Mouse (Mus musculus) liver, embryonic 15.5 days (tissue): ENCODE measurements at regions not wholly inside any gene's neighbourhood (a gene's known extent, or its start where the extent isn't known, plus 50 kb on each side); places are given as distances from the start of the nearest gene placed in this dataset.

Source experiments
- ATAC-seq: fragments of 200-750 bp; cut with Nextera tagmentation; 2 replicates; pipeline ENCODE4 v1.8.0; 2017; ENCODE audit warnings: moderate number of reproducible peaks, mild to moderate bottlenecking, moderate library complexity; ENCODE audit not compliant: insufficient read depth
- H3K27ac ChIP-seq: fragments of 300-500 bp; sonication (generic); replicated peaks from 2 replicates; pipeline ENCODE4 v1.5.1; 2015; ENCODE audit warnings: mild to moderate bottlenecking, inconsistent platforms
- H3K27me3 ChIP-seq: fragments of 300-500 bp; sonication (generic); 2 replicates; pipeline ENCODE4 v1.6.1; 2015; ENCODE audit warnings: mild to moderate bottlenecking, inconsistent platforms
- H3K36me3 ChIP-seq: fragments of 300-500 bp; sonication (generic); replicated peaks from 2 replicates; pipeline ENCODE4 v1.6.1; 2015; ENCODE audit warnings: moderate library complexity, mild to moderate bottlenecking, inconsistent platforms
- H3K4me1 ChIP-seq: fragments of 300-500 bp; sonication (generic); replicated peaks from 2 replicates; pipeline ENCODE4 v1.6.1; 2015; ENCODE audit warnings: inconsistent platforms
- H3K4me2 ChIP-seq: fragments of 300-500 bp; sonication (generic); 2 replicates; pipeline ENCODE4 v1.6.1; 2015; ENCODE audit warnings: moderate library complexity, mild to moderate bottlenecking, inconsistent platforms
- H3K4me3 ChIP-seq: fragments of 300-500 bp; sonication (generic); replicated peaks from 2 replicates; pipeline ENCODE4 v1.5.1; 2015; ENCODE audit warnings: mild to moderate bottlenecking, inconsistent platforms
- H3K9ac ChIP-seq: fragments of 300-500 bp; sonication (generic); 2 replicates; pipeline ENCODE4 v1.6.1; 2015; ENCODE audit warnings: moderate library complexity, mild to moderate bottlenecking, inconsistent platforms
- H3K9me3 ChIP-seq: fragments of 300-500 bp; sonication (generic); replicated peaks from 2 replicates; pipeline ENCODE4 v1.6.1; 2016; ENCODE audit warnings: inconsistent platforms
- WGBS: fragments of 180-500 bp; shearing (Covaris S2); methylation state at CpG from one replicate; pipeline ENCODE4 v1.1.7; 2015; ENCODE audit warnings: mixed read lengths; ENCODE audit not compliant: insufficient replicate concordance; 5-methylcytosine and 5-hydroxymethylcytosine counted together

- no peak overlapping the region for H3K27ac ChIP-seq
- no peaks in the 10 kb centered on the region for H3K4me1 ChIP-seq
- no peaks in the 10 kb centered on the region for H3K27me3 ChIP-seq
- no peak for ATAC-seq
- WGBS = 51% methylated on average over 1 of the region's 1 CpGs
- no peak overlapping the region for H3K4me2 ChIP-seq
- no peaks in the 10 kb centered on the region for H3K36me3 ChIP-seq
- no peak overlapping the region for H3K9ac ChIP-seq
- no peaks in the 10 kb centered on the region for H3K9me3 ChIP-seq
- no peak overlapping the region for H3K4me3 ChIP-seq
Observed at GRCm38 (mm10) chr8:17782650-17783049, 1195.4 kb downstream of the Defb40 start.

- no peaks in the 10 kb centered on the region for H3K9me3 ChIP-seq
- no peak for ATAC-seq
- H3K27me3 ChIP-seq = no peaks in the 10 kb centered on the region
Observed at GRCm38 (mm10) chr8:17781559-17782283, 1196.3 kb downstream of the Defb40 start.

GRCm38 (mm10) chr8:17775411-17775810, 1202.6 kb downstream of the Defb40 start:
- WGBS = 44% methylated on average over 3 of the region's 3 CpGs
- ATAC-seq = no peak
- no peaks in the 10 kb centered on the region for H3K36me3 ChIP-seq
- H3K4me3 ChIP-seq = no peak overlapping the region
- H3K9ac ChIP-seq = no peak overlapping the region
- no peaks in the 10 kb centered on the region for H3K9me3 ChIP-seq
- no peak overlapping the region for H3K27ac ChIP-seq
- H3K4me1 ChIP-seq = no peaks in the 10 kb centered on the region
- H3K4me2 ChIP-seq = no peak overlapping the region
- H3K27me3 ChIP-seq = no peaks in the 10 kb centered on the region

More at GRCm38 (mm10) chr8:17781559-17782283, 1196.3 kb downstream of the Defb40 start:
- Histone ChIP-seq H3K27ac (no peak overlapping the region), H3K4me1 (no peaks in the 10 kb centered on the region), H3K9ac (no peak overlapping the region), H3K36me3 (no peaks in the 10 kb centered on the region), H3K4me3 (no peak overlapping the region), H3K4me2 (no peak overlapping the region)
- WGBS = 62% methylated on average over 2 of the region's 2 CpGs

GRCm38 (mm10) chr8:17773311-17773710, 1204.7 kb downstream of the Defb40 start:
- Histone ChIP-seq H3K9me3 (no peaks in the 10 kb centered on the region), H3K4me3 (no peak overlapping the region), H3K36me3 (no peaks in the 10 kb centered on the region), H3K9ac (no peak overlapping the region), H3K27me3 (no peaks in the 10 kb centered on the region), H3K4me1 (no peaks in the 10 kb centered on the region), H3K4me2 (no peak overlapping the region), H3K27ac (no peak overlapping the region)
- ATAC-seq = no peak
- WGBS = 76% methylated on average over 1 of the region's 1 CpGs

GRCm38 (mm10) chr8:17767441-17768007, 1210.5 kb downstream of the Defb40 start:
- no peaks in the 10 kb centered on the region for H3K36me3 ChIP-seq
- H3K27ac ChIP-seq = peak overlapping the region; percentile 43; the same call in 1 of the 2 replicates
- H3K9ac ChIP-seq = no peak overlapping the region
- peak; percentile 89 for ATAC-seq
- H3K4me1 ChIP-seq = no peaks in the 10 kb centered on the region
- 62% methylated on average over 5 of the region's 5 CpGs for WGBS
- no peak overlapping the region for H3K4me3 ChIP-seq
- H3K4me2 ChIP-seq = no peak overlapping the region
- no peaks in the 10 kb centered on the region for H3K27me3 ChIP-seq
- H3K9me3 ChIP-seq = no peaks in the 10 kb centered on the region

GRCm38 (mm10) chr8:17724672-17725071, 1253.4 kb downstream of the Defb40 start:
- Histone ChIP-seq H3K36me3 (no peaks in the 10 kb centered on the region), H3K4me1 (no peaks in the 10 kb centered on the region), H3K9me3 (no peaks in the 10 kb centered on the region), H3K9ac (no peak overlapping the region), H3K4me3 (no peak overlapping the region), H3K27me3 (no peaks in the 10 kb centered on the region), H3K4me2 (no peak overlapping the region), H3K27ac (no peak overlapping the region)
- no peak for ATAC-seq
- 58% methylated on average over 3 of the region's 3 CpGs for WGBS

GRCm38 (mm10) chr8:17709162-17709561, 1268.9 kb downstream of the Defb40 start:
- H3K27me3 ChIP-seq = no peaks in the 10 kb centered on the region
- 53% methylated on average over 1 of the region's 1 CpGs for WGBS
- H3K9me3 ChIP-seq = no peaks in the 10 kb centered on the region
- H3K27ac ChIP-seq = no peak overlapping the region
- no peak overlapping the region for H3K9ac ChIP-seq
- H3K36me3 ChIP-seq = no peaks in the 10 kb centered on the region
- ATAC-seq = no peak
- H3K4me1 ChIP-seq = no peaks in the 10 kb centered on the region
- no peak overlapping the region for H3K4me2 ChIP-seq
- H3K4me3 ChIP-seq = no peak overlapping the region

- Histone ChIP-seq H3K4me3 (no peak overlapping the region), H3K9ac (no peak overlapping the region), H3K27me3 (no peaks in the 10 kb centered on the region), H3K9me3 (no peaks in the 10 kb centered on the region), H3K36me3 (no peaks in the 10 kb centered on the region), H3K27ac (no peak overlapping the region), H3K4me1 (no peaks in the 10 kb centered on the region), H3K4me2 (no peak overlapping the region)
- 56% methylated on average over 4 of the region's 4 CpGs for WGBS
- no peak for ATAC-seq
Observed at GRCm38 (mm10) chr8:17708409-17708808, 1269.6 kb downstream of the Defb40 start.

GRCm38 (mm10) chr8:17704289-17704688, 1273.8 kb downstream of the Defb40 start:
- no peak overlapping the region for H3K4me2 ChIP-seq
- H3K9ac ChIP-seq = no peak overlapping the region
- no peaks in the 10 kb centered on the region for H3K9me3 ChIP-seq
- WGBS = 59% methylated on average over 1 of the region's 1 CpGs
- no peaks in the 10 kb centered on the region for H3K27me3 ChIP-seq
- no peaks in the 10 kb centered on the region for H3K36me3 ChIP-seq
- H3K27ac ChIP-seq = no peak overlapping the region
- H3K4me1 ChIP-seq = no peaks in the 10 kb centered on the region
- no peak overlapping the region for H3K4me3 ChIP-seq
- no peak for ATAC-seq

GRCm38 (mm10) chr8:17700362-17700761, 1277.7 kb downstream of the Defb40 start:
- WGBS = 51% methylated on average over 3 of the region's 3 CpGs
- Histone ChIP-seq H3K4me2 (no peak overlapping the region), H3K27ac (no peak overlapping the region), H3K36me3 (no peaks in the 10 kb centered on the region), H3K4me3 (no peak overlapping the region), H3K4me1 (no peaks in the 10 kb centered on the region), H3K9ac (no peak overlapping the region), H3K9me3 (no peaks in the 10 kb centered on the region), H3K27me3 (no peaks in the 10 kb centered on the region)
- ATAC-seq = no peak

- H3K4me3 ChIP-seq = no peak overlapping the region
- no peak for ATAC-seq
- no peak overlapping the region for H3K27ac ChIP-seq
- H3K27me3 ChIP-seq = no peaks in the 10 kb centered on the region
- H3K4me1 ChIP-seq = no peaks in the 10 kb centered on the region
- no peak overlapping the region for H3K9ac ChIP-seq
- H3K4me2 ChIP-seq = no peak overlapping the region
- H3K36me3 ChIP-seq = no peaks in the 10 kb centered on the region
- H3K9me3 ChIP-seq = no peaks in the 10 kb centered on the region
- 48% methylated on average over 4 of the region's 4 CpGs for WGBS
Observed at GRCm38 (mm10) chr8:17690074-17690848, 1287.8 kb downstream of the Defb40 start.
